Mouse (Mus musculus): ENCODE measurements around the gene Ncaph.

GRCm38 (mm10) chr2:127165675-127166074 is 31.9 kb upstream of the Ncaph start:
- no peak for TF ChIP-seq MYOD1 (IDR thresholded peaks at IDR 0.05; ENCODE audit: control insufficient read depth, insufficient read length, low read depth)
- no peak for TF ChIP-seq CTCF (IDR thresholded peaks at IDR 0.05; ENCODE audit: control insufficient read depth, insufficient read depth, insufficient read length)
- no peak for TF ChIP-seq USF1 (IDR thresholded peaks at IDR 0.05; ENCODE audit: low read depth)
- no peak for TF ChIP-seq MAX (IDR thresholded peaks at IDR 0.05)
- no peak for TF ChIP-seq CEBPB (IDR thresholded peaks at IDR 0.05; ENCODE audit: low read depth)
- no peak for TF ChIP-seq MYOG (IDR thresholded peaks at IDR 0.05; ENCODE audit: control insufficient read depth, extremely low read depth, insufficient read length)
- no peak for TF ChIP-seq FOSL1 (IDR thresholded peaks at IDR 0.05; ENCODE audit: insufficient read depth, low read length, poor library complexity, severe bottlenecking)
